Mouse (Mus musculus): ENCODE measurements around the gene Olfr479.

DNA sequence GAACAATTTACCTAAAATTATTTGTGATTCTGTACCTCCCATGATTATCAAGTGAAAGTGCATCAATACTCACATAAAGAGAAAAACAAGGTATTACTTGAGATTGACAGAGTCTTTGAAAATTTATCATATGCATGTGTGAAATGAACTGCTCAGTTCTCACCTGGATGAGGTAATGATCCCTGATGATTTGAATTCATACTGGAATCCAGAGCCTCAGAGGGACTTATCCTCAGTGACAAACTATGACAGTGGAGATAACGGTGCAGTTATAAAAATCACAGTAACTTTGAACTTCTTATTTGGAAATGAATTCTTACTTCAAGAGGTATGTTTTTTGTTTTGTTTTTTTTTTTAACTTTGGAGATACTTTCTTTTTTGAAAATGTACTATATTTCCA lies 50.1 kb downstream of the Olfr479 start, which contains the start of gene Olfr483:
- TF ChIP-seq CTCF (IDR thresholded peaks at IDR 0.05; ENCODE audit: low read depth, low read length) (no peak), POLR2A (IDR thresholded peaks at IDR 0.05; ENCODE audit: insufficient read depth, low read length) (no peak), EP300 (IDR thresholded peaks at IDR 0.05; ENCODE audit: insufficient read depth, low read depth, low read length) (no peak)

All from ES-Bruce4 (cell line).